Mouse (Mus musculus) thymus, postnatal 25 days (tissue): ENCODE measurements around the gene Pdk4.

Experiments used
- DNase-seq: peaks from one replicate; pipeline ENCODE4 v3.0.0; 2022

The Pdk4 gene

GRCm38 (mm10) chr6:5444331-5444898 lies 51.7 kb downstream of the Pdk4 start:
- no peak for DNase-seq

- no peak for DNase-seq
Observed at GRCm38 (mm10) chr6:5443104-5443863, 52.8 kb downstream of the Pdk4 start.

- DNase-seq, result no peak
Observed at GRCm38 (mm10) chr6:5442316-5443085, 53.6 kb downstream of the Pdk4 start.

- no peak for DNase-seq
Observed at GRCm38 (mm10) chr6:5441221-5441620, 54.9 kb downstream of the Pdk4 start.

GRCm38 (mm10) chr6:5437757-5438156 lies 58.4 kb downstream of the Pdk4 start:
- no peak for DNase-seq

- no peak for DNase-seq
Observed at GRCm38 (mm10) chr6:5433887-5434286, 62.2 kb downstream of the Pdk4 start.
